Mouse (Mus musculus): ENCODE data around the gene Mettl7b.

- TF ChIP-seq POLR2A (IDR thresholded peaks at IDR 0.05; ENCODE audit: borderline replicate concordance, control insufficient read depth, low read depth, low read length) = no peak
- TF ChIP-seq CTCF (IDR thresholded peaks at IDR 0.05; ENCODE audit: control insufficient read depth, insufficient read depth, low read length) = no peak
These were observed 48.0 kb downstream of the Mettl7b start for GRCm38 (mm10) chr10:128912791-128913190.

All from bone marrow, adult 2 months (tissue).